Mouse (Mus musculus) liver, postnatal 0 days (tissue): ENCODE data around the gene Kif1c.

Experiments
- CTCF ChIP-seq: sonication (generic); IDR thresholded peaks from 2 replicates; pipeline ENCODE4 v1.5.1; 2016; ENCODE audit warnings: antibody characterized with exemption, low read depth
- EP300 ChIP-seq: IDR thresholded peaks from 2 replicates; pipeline ENCODE4 v1.6.1; 2016; ENCODE audit warnings: antibody characterized with exemption, low read depth, mild to moderate bottlenecking

DNA sequence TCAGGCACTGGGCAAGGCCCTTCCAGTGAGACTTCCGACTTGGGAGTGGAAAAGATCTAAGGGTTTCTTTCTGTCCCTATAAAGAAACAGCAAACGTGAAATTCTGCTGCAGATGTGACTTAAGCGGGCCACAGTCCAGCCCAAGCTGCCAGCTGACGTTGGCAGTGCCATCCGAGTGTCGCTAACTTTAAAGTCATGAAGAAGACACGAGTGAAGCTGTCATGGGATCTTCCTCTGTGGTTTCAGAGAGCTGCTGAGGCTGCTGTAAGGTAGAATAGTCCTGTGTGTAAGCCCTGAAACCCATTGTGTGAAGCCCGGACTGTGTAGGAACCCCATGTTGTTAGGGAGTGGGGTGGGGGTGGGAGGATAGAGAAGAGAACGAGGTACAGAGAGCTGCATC lies 62.3 kb downstream of the Kif1c start:
- no peak for TF ChIP-seq EP300
- no peak for TF ChIP-seq CTCF
